Mouse (Mus musculus) MEL (cell line): ENCODE data around the gene Lcp1. TPM values are rescaled to one million over a fixed set of nuclear protein-coding genes. Genes with fewer than 3 reads are reported as not detected.

ENCODE experiments used
- DNase-seq: peaks from one replicate; pipeline ENCODE4 v3.0.0; 2011; ENCODE audit warnings: low read depth, low spot score
- H3K27ac ChIP-seq: 2 replicates; pipeline ENCODE4 v1.5.1; 2012; ENCODE audit warnings: low read depth, mild to moderate bottlenecking, control low read depth, low read length, moderate library complexity; ENCODE audit not compliant: control insufficient read depth
- H3K27me3 ChIP-seq, 2 experiments: fragments of 150-350 bp in 1 of 2; sonication (generic) in 1 of 2; 2 replicates each; pipeline ENCODE4 v1.6.1; 2012; ENCODE audit warnings: low read length in 2 of 2, mild to moderate bottlenecking in 2 of 2, improper control_type of control experiment in 1 of 2, moderate library complexity in 1 of 2; ENCODE audit not compliant: insufficient read depth in 2 of 2, control insufficient read depth in 1 of 2
- H3K36me3 ChIP-seq, 2 experiments: 2 replicates each; pipeline ENCODE4 v1.6.1; 2012 to 2014; ENCODE audit warnings: low read length in 2 of 2, improper control_type of control experiment in 1 of 2, inconsistent platforms in 1 of 2, mild to moderate bottlenecking in 1 of 2; ENCODE audit not compliant: insufficient read depth in 2 of 2, control insufficient read depth in 1 of 2
- H3K4me1 ChIP-seq, 2 experiments: fragments of 150-350 bp in 1 of 2; sonication (generic) in 1 of 2; 2 replicates each; pipeline ENCODE4 v1.6.1; 2012; ENCODE audit warnings: low read length in 2 of 2, improper control_type of control experiment in 1 of 2, mild to moderate bottlenecking in 1 of 2; ENCODE audit not compliant: insufficient read depth in 2 of 2, control insufficient read depth in 1 of 2
- H3K4me3 ChIP-seq, 2 experiments: fragments of 150-350 bp in 1 of 2; sonication (generic) in 1 of 2; 2 replicates each; pipeline ENCODE4 v1.5.1; 2012; ENCODE audit warnings: low read depth in 2 of 2, low read length in 2 of 2, mild to moderate bottlenecking in 2 of 2, moderate library complexity in 2 of 2, control low read depth in 1 of 2, improper control_type of control experiment in 1 of 2; ENCODE audit not compliant: control insufficient read depth in 1 of 2, insufficient read depth in 1 of 2
- H3K79me2 ChIP-seq: 2 replicates; pipeline ENCODE4 v1.6.1; 2012; ENCODE audit warnings: mild to moderate bottlenecking, low read length, moderate library complexity; ENCODE audit not compliant: control insufficient read depth, poor library complexity, insufficient read depth
- H3K9ac ChIP-seq: 2 replicates; pipeline ENCODE4 v1.6.1; 2012; ENCODE audit warnings: low read depth, mild to moderate bottlenecking, control low read depth, low read length, moderate library complexity; ENCODE audit not compliant: control insufficient read depth, poor library complexity, severe bottlenecking
- H3K9me3 ChIP-seq: fragments of 150-350 bp; sonication (generic); replicated peaks from 2 replicates; pipeline ENCODE4 v1.6.1; 2012; ENCODE audit warnings: mild to moderate bottlenecking, low read length, improper control_type of control experiment, moderate library complexity; ENCODE audit not compliant: insufficient read depth
- BHLHE40 ChIP-seq: IDR thresholded peaks from 2 replicates; pipeline ENCODE4 v1.6.1; 2012; ENCODE audit warnings: low read depth, mild to moderate bottlenecking, inconsistent platforms, low read length, improper control_type of control experiment, borderline replicate concordance
- CHD1 ChIP-seq: IDR thresholded peaks from 2 replicates; pipeline ENCODE4 v1.6.1; 2012; ENCODE audit warnings: low read depth, mild to moderate bottlenecking, inconsistent platforms, low read length, improper control_type of control experiment
- CHD2 ChIP-seq: IDR thresholded peaks from 2 replicates; pipeline ENCODE4 v1.6.1; 2011; ENCODE audit warnings: low read length, improper control_type of control experiment
- CTCF ChIP-seq, 3 experiments: IDR thresholded peaks in 2 of 3; conservative IDR thresholded peaks in 1 of 3; 2 replicates each; pipeline ENCODE4 v1.5.1; 2011 to 2012; ENCODE audit warnings: low read length in 3 of 3, low read depth in 2 of 3, mild to moderate bottlenecking in 2 of 3, improper control_type of control experiment in 1 of 3, inconsistent platforms in 1 of 3, mixed read lengths in 1 of 3, moderate library complexity in 1 of 3; ENCODE audit not compliant: control insufficient read depth in 1 of 3, insufficient read depth in 1 of 3, poor library complexity in 1 of 3, severe bottlenecking in 1 of 3
- E2F4 ChIP-seq: IDR thresholded peaks from 2 replicates; pipeline ENCODE4 v1.6.1; 2011; ENCODE audit warnings: low read depth, low read length, improper control_type of control experiment, borderline replicate concordance
- ELF1 ChIP-seq: IDR thresholded peaks from 2 replicates; pipeline ENCODE4 v1.6.1; 2014; ENCODE audit warnings: low read depth, mild to moderate bottlenecking, inconsistent platforms, low read length, improper control_type of control experiment, moderate library complexity
- EP300 ChIP-seq, 2 experiments: IDR thresholded peaks; 2 replicates each; pipeline ENCODE4 v1.6.1; 2011; ENCODE audit warnings: improper control_type of control experiment in 2 of 2, low read length in 2 of 2, low read depth in 1 of 2, mild to moderate bottlenecking in 1 of 2
- GABPA ChIP-seq: IDR thresholded peaks from 2 replicates; pipeline ENCODE4 v1.6.1; 2012; ENCODE audit warnings: low read depth, mild to moderate bottlenecking, inconsistent platforms, low read length, improper control_type of control experiment, moderate library complexity
- HCFC1 ChIP-seq: IDR thresholded peaks from 2 replicates; pipeline ENCODE4 v1.6.1; 2012; ENCODE audit warnings: low read depth, mild to moderate bottlenecking, inconsistent platforms, low read length, improper control_type of control experiment, moderate library complexity
- MAFK ChIP-seq: IDR thresholded peaks from 2 replicates; pipeline ENCODE4 v1.6.1; 2011; ENCODE audit warnings: low read depth, mild to moderate bottlenecking, low read length, improper control_type of control experiment, borderline replicate concordance
- MAX ChIP-seq: IDR thresholded peaks from 2 replicates; pipeline ENCODE4 v1.6.1; 2011; ENCODE audit warnings: low read length, improper control_type of control experiment
- NELFE ChIP-seq: IDR thresholded peaks from 2 replicates; pipeline ENCODE4 v1.6.1; 2011; ENCODE audit warnings: low read depth, low read length, improper control_type of control experiment
- POLR2A ChIP-seq, 2 experiments: IDR thresholded peaks; 2 replicates each; pipeline ENCODE4 v1.6.1; 2011 to 2012; ENCODE audit warnings: low read length in 2 of 2, mild to moderate bottlenecking in 2 of 2, control low read depth in 1 of 2, improper control_type of control experiment in 1 of 2, low read depth in 1 of 2, moderate library complexity in 1 of 2; ENCODE audit not compliant: control insufficient read depth in 1 of 2, insufficient read depth in 1 of 2, poor library complexity in 1 of 2
- POLR2AphosphoS2 ChIP-seq: IDR thresholded peaks from 2 replicates; pipeline ENCODE4 v1.6.1; 2011; ENCODE audit warnings: low read length, improper control_type of control experiment
- RAD21 ChIP-seq: IDR thresholded peaks from 2 replicates; pipeline ENCODE4 v1.6.1; 2011; ENCODE audit warnings: mild to moderate bottlenecking, low read depth, low read length, improper control_type of control experiment
- SIN3A ChIP-seq: IDR thresholded peaks from 2 replicates; pipeline ENCODE4 v1.6.1; 2012; ENCODE audit warnings: low read length, improper control_type of control experiment, inconsistent platforms
- SMC3 ChIP-seq: IDR thresholded peaks from 2 replicates; pipeline ENCODE4 v1.6.1; 2011; ENCODE audit warnings: low read depth, low read length, improper control_type of control experiment
- TAL1 ChIP-seq: IDR thresholded peaks from 2 replicates; pipeline ENCODE4 v1.6.1; 2012; ENCODE audit warnings: mild to moderate bottlenecking, inconsistent platforms, low read length, moderate library complexity, mixed read lengths
- TBP ChIP-seq: IDR thresholded peaks from 2 replicates; pipeline ENCODE4 v1.8.0; 2011; ENCODE audit warnings: low read depth, low read length, improper control_type of control experiment
- TCF12 ChIP-seq: IDR thresholded peaks from 2 replicates; pipeline ENCODE4 v1.6.1; 2014; ENCODE audit warnings: low read depth, mild to moderate bottlenecking, inconsistent platforms, low read length, improper control_type of control experiment, moderate library complexity
- USF1 ChIP-seq: IDR thresholded peaks from 2 replicates; pipeline ENCODE4 v1.6.1; 2014; ENCODE audit warnings: low read depth, mild to moderate bottlenecking, inconsistent platforms, low read length, improper control_type of control experiment, moderate library complexity
- USF2 ChIP-seq, 2 experiments: IDR thresholded peaks; 2 replicates each; pipeline ENCODE4 v1.6.1; 2011 to 2012; ENCODE audit warnings: improper control_type of control experiment in 2 of 2, low read length in 2 of 2, borderline replicate concordance in 1 of 2, inconsistent platforms in 1 of 2, low read depth in 1 of 2, mild to moderate bottlenecking in 1 of 2; ENCODE audit not compliant: insufficient read depth in 1 of 2
- ZKSCAN1 ChIP-seq: IDR thresholded peaks from 2 replicates; pipeline ENCODE4 v1.6.1; 2012; ENCODE audit warnings: low read depth, mild to moderate bottlenecking, inconsistent platforms, low read length, improper control_type of control experiment, moderate library complexity
- ZNF384 ChIP-seq: IDR thresholded peaks from 2 replicates; pipeline ENCODE4 v1.6.1; 2012; ENCODE audit warnings: low read depth, mild to moderate bottlenecking, inconsistent platforms, low read length, improper control_type of control experiment
- polyA plus RNA-seq, 2 experiments: library from polyadenylated mRNA; stranded (reverse) in 1 of 2; unstranded in 1 of 2; fragments of >175 nt in 1 of 2; fragments of >200 nt in 1 of 2; gene quantifications; 2 replicates each; pipeline versions ENCODE4 v1.2.1 to v1.2.4; 2012; ENCODE audit warnings: low replicate concordance in 2 of 2, low read depth in 1 of 2; ENCODE audit not compliant: insufficient read length in 2 of 2, insufficient read depth in 1 of 2, missing spikeins in 1 of 2
- total RNA-seq: library from RNA; depleted of rRNA; stranded (reverse); fragments of 300-350 nt; gene quantifications from 2 replicates; pipeline ENCODE4 v1.2.3, GENCODE M21; 2012

The Lcp1 gene
- total and polyA plus RNA-seq, 3 experiments, result 11.0 to 20.3 TPM; not detected in 1

- peak; percentile 91 for TF ChIP-seq MAX
- no peak; the same call in 1 of the 2 replicates for TF ChIP-seq BHLHE40
- peak; percentile 90 for TF ChIP-seq NELFE
- TF ChIP-seq ZNF384, result peak; percentile 95
- peak; percentile 52 for TF ChIP-seq TCF12
- peak; percentile 38 to 68; a peak in 3 of 4 replicates for TF ChIP-seq EP300 (IDR thresholded peaks at IDR 0.05; ENCODE audit: low read depth in 1 of 2, low read length in 2 of 2)
Observed at GRCm38 (mm10) chr14:75179255-75179963, 48.5 kb downstream of the Lcp1 start (continued).

DNA sequence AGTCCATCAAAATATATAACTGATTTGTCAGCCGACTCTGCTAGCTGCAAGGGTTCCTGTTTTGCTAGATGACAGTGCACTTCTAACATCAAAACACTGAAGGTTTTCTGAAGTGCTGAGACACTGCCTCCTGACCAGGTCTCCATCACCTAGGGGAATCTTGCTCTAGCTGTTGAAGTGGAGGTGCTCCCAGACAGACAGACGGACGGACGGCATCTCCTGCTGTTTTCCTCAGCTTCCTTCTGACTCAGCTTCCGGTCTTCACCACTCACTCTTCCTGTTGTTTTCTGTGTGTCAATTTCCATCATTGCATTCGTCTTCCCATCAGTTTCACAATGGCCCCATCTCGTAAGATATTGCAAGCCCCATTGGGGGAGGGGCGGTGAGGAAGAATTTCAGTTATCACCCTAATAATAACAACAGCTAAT, 49.7 kb downstream of the Lcp1 start:
- TF ChIP-seq TBP (peak; percentile 45; the same call in 1 of the 2 replicates), NELFE (no peak), USF2 (IDR thresholded peaks at IDR 0.05; ENCODE audit: borderline replicate concordance in 1 of 2, insufficient read depth in 1 of 2, low read depth in 1 of 2, low read length in 2 of 2) (no peak), GABPA (0 out of 2 replicates have a peak, but pooled peaks have one; percentile 22), SIN3A (0 out of 2 replicates have a peak, but pooled peaks have one; percentile 19), POLR2A (IDR thresholded peaks at IDR 0.05; ENCODE audit: control insufficient read depth in 1 of 2, insufficient read depth in 1 of 2, low read depth in 1 of 2, low read length in 2 of 2, poor library complexity in 1 of 2) (peak in 1 of 2 experiments; percentile 50; a peak in 2 of 4 replicates), RAD21 (no peak)
- Histone ChIP-seq H3K79me2 (peaks cover 11% of the 10 kb centered on the region; the same call in 1 of the 2 replicates), H3K9me3 (no peaks in the 10 kb centered on the region), H3K27ac (peak overlapping the region; percentile 97), H3K9ac (peak overlapping the region; percentile 78), H3K36me3 (peaks cover 0 to 33% of the 10 kb centered on the region in 2 experiments; a peak in 2 of 4 replicates), H3K4me1 (peaks cover 17 to 27% of the 10 kb centered on the region in 2 experiments), H3K27me3 (no peaks in the 10 kb centered on the region), H3K4me3 (peak overlapping the region; percentile 48 to 52)
- DNase-seq, result peak; percentile 73

DNA sequence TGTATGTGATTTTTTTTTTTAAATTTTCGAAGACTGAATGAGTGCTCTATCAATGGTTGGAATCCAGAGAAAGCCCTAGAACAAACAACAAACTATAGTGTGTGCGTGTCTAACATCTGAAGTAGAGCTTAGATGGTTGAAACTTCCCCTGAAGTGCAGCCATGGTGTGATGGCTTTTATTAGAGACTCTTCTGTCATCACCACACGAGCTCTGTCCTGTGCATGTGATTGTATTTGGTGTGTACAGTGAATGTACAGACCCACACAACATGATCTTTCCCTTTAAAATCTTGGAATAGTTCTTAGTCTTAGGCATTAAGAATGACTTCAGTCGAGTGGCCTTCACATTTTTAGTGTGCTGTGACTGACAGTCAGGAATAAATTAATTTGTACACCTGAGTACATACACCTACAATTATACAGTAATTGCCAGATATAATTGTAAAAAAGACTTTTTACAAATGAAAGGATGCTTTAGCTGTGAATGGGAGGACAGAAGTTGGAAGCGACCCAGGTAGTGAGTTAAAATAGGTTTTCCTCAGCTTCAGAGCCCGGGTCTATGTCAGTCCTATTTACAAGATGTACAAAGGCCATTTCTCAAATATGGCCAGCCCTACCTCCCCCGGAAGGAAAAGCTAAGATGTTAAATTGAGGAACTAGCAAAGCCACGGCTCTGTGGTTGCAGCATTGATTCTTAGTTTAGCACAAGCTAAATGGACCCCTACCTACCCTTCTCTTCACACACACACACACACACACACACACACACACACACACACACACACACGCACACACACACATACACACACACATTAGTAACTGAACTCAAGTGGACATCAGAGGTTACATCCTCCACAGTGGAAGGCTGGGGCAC, 50.4 kb downstream of the Lcp1 start:
- TF ChIP-seq POLR2A (IDR thresholded peaks at IDR 0.05; ENCODE audit: control insufficient read depth in 1 of 2, insufficient read depth in 1 of 2, low read depth in 1 of 2, low read length in 2 of 2, poor library complexity in 1 of 2) (no peak), POLR2AphosphoS2 (no peak), E2F4 (no peak), ZKSCAN1 (no peak), HCFC1 (no peak), CHD2 (no peak), ELF1 (no peak), USF1 (no peak), SMC3 (no peak), CTCF (IDR thresholded peaks at IDR 0.05 in 2 of 3, conservative IDR thresholded peaks at IDR 0.05 in 1 of 3; ENCODE audit: control insufficient read depth in 1 of 3, insufficient read depth in 1 of 3, low read depth in 2 of 3, low read length in 3 of 3, poor library complexity in 1 of 3, severe bottlenecking in 1 of 3) (no peak), MAFK (no peak), TAL1 (no peak), ZNF384 (no peak), CHD1 (no peak)
- Histone ChIP-seq H3K9me3 (no peaks in the 10 kb centered on the region), H3K36me3 (peaks cover 0 to 37% of the 10 kb centered on the region in 2 experiments; a peak in 2 of 4 replicates), H3K4me3 (no peak overlapping the region), H3K9ac (no peak overlapping the region; the same call in 1 of the 2 replicates), H3K4me1 (peaks cover 17 to 30% of the 10 kb centered on the region in 2 experiments), H3K27me3 (no peaks in the 10 kb centered on the region), H3K27ac (peak overlapping the region; percentile 97), H3K79me2 (peaks cover 11% of the 10 kb centered on the region; the same call in 1 of the 2 replicates)
- DNase-seq, result peak; percentile 54
